Mouse (Mus musculus) urinary bladder, postnatal 36 days (tissue): Measurements from ENCODE around the gene Socs7.

Source experiments
- DNase-seq, 2 experiments: peaks; one replicate each; pipeline ENCODE4 v3.0.0; 2022; ENCODE audit warnings: low spot score in 2 of 2, mixed read lengths in 1 of 2

Gene Socs7

GRCm38 (mm10) chr11:97416637-97417035, 54.3 kb downstream of the Socs7 start:
- DNase-seq: no peak

GRCm38 (mm10) chr11:97418834-97419539, 56.6 kb downstream of the Socs7 start:
- no peak for DNase-seq

DNA sequence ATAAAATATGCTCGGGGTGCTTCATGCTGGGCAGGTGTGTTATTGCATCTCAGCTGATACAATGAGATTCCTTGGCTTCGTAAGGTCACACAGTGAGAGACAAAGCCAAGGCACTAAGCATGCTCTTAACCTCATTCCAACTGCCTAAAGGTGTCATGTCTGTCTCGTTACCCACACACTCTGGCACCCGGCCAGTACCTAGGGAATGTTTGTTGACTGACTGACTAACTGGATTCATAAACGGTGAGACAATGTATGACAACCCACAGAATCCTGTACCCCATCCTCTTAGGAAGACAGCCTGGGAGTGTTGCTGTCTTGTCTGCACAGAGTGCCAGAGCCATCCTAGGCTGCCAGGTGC, 57.2 kb downstream of the Socs7 start:
- no peak for DNase-seq

DNA sequence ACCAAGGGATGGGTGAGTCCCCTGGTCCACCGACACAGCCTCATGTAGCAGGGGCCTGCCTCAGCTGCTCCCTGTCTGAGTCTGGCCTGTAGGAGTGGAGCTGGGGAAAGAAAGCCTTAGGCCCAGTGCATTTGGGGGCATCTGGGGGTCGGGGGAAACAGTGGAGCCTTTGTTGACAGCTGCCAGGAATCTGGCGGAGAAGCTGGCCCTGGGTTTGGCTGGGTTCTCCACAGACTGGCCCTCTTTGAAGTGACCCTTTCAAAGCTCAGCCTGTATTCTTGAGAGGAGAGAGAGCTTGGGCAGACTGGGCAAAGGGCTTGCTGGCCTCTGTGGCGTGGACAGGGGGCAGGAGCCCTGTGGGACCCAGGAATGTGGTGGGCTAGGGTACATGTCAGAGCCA, 60.2 kb downstream of the Socs7 start:
- DNase-seq: no peak

DNA sequence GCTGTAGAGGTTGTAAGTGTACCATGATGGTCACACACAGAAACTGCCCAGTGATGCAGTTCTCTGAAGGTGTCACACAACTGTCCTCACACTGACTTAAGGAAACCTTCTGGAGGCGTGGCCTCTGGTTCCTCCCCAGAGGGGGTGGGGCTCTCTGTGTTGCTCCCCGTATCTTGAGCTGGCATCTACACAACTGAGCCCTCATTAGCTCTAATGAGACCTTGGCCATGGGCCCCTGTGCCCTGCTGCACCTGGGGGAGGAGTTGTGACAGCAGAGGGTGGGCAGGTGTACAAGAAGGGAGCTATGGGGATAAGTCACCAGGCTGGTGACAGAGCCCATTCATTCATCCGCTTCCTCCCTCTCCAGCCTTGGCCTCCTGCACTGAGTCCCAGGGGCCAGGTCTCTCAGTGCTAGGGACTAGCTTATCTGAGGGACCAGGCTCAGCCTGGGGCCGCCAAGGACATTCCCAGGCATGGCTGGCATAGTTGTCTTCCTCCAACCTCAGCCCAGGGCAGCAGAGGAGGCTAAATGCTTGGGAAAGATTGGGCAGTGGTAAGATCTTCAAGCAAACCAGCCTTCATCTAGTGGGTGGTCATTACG, 61.8 kb downstream of the Socs7 start:
- DNase-seq: no peak

DNA sequence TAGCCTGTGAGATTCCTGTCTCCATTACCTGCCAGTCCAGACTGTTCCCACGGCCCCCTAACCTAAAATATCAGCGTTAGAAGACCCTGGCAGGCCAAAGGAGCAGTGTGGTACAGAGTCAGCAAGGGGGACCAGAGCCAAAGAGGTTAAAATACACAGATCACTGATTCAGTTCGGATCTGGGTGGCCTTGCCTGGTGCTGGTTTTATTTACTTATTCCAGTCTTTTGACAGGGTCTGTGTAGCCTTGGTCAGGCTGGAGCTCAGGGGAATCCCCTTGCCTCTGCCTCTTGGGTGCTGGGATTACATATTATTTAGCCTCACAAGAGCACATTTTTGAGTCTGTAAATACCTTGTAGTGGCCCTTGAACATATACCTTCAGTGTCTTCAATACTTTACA, 62.5 kb downstream of the Socs7 start:
- no peak for DNase-seq

DNA sequence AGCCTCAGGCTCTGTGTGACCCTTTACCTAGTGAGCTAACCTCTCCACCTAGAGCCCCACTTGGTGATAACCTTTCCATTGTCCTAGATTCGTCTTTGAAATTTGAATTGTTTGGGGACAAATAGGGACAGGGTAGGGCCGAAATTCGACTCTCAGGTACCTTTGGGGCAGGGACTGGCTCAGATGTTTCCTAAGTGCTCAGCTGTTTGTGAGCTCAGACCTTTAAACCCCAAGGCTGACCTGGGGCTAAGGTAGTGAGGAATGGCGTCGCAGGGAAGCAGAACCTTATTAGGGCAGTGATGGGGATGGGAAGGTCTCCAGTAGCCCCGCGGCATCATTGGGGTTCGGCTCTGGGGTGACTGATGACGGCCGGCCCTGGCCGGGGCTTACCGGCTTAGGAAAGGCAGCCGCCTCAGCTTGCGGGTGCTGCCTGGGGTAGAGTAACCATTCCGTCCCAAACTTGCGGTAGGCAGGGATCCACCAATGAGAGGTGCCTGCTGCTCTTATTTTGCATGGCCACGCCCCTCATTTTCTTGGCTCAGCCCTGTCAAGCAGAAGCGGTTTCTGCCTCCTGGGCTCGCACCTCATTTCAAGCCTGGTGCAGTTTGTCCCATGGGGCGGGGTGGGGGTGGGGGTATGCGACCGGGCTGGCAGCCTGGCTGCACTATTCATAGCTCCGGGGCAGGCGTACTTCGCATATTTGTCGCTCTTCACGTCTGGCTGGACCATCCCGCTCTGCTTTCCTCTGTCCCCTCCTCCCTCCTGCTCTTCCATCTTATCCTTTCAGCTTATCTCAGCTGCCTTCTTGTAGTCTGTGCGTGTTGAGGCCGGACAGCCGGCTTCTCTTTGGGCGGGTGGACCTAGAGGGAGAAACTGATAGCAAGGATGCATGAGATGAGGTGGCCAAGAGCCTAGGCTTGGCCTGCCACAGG, 65.7 kb downstream of the Socs7 start:
- DNase-seq: peak in 1 of 2 experiments; percentile 78

DNA sequence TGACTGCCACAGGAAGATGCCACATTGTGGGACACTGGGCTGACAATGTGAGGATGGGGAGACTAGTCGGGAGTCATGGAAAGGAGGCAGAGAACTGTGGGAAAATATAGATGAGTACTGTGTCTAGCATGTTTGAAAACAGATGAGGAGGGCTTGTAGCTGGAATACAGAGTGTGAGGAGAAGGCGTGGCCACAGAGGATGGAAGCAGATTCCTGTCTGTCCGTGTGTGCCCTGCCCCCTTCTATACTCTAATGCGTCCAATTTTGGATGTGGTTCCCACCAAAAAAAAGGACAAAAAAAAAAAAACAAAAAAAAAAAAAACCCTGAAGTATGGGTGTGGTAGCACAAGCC, 66.4 kb downstream of the Socs7 start:
- no peak for DNase-seq

GRCm38 (mm10) chr11:97429615-97430014, 67.3 kb downstream of the Socs7 start:
- no peak for DNase-seq

DNA sequence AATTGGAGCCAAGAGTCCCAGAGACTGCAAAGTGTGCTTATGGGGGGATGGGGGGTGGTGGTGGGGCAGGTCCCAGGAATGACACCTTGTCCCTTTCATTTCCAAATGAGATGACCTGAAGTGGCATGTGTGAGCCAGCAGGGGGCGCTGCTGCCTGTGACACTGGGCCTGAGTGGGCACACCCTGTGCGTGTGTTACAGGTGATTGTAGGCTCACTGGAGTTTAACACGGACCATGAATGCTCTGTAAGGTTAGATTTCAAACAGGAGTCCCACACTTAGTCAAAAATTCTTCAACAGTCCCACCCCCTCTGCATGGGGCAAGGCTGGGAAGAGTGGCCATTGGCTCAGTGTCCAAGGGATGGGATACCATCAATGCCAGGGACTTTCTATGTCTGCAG, 69.7 kb downstream of the Socs7 start:
- peak; percentile 64 to 77 for DNase-seq

DNA sequence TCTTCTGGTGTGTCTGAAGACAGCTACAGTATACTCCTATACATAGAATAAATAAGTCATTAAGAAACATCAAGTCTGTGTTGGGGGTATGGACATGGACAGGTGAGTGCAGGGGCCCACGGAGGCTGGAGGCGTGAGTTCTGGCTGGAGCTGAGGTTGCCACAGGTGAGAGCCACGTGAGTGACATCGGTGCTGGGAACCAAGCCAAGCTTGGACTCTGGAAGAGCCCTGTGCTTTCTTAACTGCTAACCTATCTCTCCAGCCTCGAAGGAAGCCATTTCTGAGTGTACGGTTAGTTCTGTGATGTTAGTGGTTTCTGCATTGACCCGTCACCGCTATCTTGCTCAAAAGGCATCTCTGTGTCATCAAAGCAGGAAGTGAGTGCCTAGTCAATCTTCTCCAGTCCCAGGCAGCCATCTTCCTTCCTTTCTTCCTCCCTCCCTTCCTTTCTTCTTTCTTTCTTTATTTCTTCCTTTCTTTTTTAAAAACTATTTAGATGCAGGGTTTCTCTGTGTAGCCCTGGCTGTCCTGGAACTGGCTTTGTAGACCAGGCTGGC, 70.7 kb downstream of the Socs7 start:
- DNase-seq: no peak

DNA sequence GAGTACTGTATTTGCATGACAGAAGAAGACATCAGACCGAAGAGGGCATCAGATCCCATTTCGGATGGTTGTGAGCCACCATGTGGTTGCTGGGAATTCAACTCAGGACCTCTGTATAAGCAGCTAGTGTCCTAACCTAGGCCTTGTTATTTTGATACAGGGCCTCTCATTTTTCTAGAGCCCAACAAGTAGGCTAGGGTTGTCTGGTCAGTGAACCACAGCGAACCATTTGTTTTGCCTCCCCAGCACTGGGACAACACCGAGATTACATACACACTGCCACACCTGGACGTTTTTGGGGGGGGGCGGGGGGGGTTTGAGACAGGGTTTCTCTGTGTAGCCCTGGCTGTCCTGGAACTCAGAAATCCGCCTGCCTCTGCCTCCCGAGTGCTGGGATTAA, 71.8 kb downstream of the Socs7 start:
- DNase-seq: no peak

DNA sequence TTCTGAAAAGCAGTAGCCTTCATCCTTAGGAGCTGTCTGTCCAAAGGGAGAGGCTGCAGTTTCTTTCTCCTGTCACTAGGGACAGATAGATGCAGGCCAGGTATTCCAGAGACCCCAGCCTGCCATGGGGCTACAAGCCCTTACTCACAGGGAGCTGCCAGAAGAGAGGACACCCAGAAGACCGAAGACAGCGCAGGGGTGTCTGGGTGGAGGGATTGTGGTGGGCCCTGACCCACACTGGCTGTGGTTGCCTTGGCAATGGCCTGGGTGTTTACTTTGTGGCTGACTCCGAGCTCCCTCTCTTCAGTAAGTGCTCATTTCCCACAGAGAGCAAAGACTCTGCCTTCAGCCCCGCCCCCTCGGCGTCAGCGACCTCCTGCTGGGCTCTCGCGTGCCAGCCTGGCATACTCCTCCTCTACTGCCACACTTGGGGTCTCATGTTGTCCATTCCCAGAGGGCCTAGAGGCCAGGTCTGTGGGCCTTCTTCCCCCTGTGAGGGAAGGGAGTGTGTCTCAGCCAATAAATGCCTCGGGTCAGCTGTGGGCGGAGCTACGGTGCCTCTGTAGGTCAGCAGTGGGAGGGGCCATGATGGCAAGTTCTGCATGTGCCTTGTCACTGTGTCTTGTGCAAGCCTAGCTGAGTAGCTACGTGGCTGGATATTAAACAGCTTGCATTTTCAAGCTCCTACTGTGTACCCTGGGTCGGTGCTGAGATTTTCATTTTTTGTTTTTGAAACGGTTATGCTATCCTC, 72.5 kb downstream of the Socs7 start:
- peak; percentile 86 to 93 for DNase-seq

DNA sequence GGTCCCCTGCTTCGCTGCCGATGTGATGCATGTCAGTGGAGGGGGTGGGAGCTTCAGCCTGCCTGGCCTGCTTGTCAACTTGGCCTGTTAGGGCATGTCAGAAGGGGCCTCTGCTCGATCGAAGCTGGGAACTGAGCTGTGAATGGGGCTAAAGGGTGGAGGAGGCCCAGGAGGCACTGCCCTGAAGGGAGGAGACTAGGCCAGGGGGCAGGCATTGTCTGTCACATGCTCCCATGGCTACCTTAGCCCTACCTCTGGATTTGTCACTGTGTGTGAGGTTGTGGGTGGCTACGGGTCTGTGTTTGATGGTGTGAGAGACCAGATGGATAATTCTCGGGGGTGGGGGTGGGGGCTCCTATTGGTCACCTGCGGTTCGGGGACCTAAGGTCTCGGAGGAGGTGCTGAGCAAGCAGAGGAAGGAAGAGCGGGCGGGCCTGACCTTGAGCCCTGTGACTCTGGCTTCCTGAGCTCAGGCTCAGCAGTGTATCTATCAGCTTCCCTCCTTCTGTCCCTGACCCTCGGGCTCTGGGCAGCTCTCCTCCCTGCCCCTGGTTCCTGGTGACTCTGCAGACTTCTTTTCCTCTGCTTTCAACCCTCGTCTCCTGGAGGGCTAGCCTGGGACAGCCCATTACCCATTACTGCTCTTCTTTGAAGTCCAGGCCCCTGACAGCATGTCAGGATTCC, 73.6 kb downstream of the Socs7 start:
- peak; percentile 89 for DNase-seq

DNA sequence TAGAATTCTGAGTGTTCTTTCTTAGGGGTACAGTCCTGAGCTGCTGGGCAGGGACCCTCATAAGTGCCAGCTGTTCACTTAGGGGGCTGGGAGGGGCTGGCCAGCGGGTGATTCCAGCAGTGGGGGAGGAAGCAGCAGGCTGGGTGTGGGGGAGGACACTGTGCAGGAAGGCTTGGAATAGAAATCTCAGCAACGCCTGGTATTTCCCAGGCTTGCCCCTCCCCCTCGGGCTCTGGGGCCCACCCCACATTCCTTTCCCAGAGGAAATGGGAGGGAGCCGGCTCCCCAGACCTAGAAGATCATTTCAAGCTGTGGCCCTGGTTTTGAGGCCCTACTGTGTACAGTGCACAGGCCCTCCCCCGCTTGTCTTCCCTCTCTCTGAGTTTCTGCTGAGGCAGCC, 75.4 kb downstream of the Socs7 start:
- peak; percentile 58 to 78 for DNase-seq

DNA sequence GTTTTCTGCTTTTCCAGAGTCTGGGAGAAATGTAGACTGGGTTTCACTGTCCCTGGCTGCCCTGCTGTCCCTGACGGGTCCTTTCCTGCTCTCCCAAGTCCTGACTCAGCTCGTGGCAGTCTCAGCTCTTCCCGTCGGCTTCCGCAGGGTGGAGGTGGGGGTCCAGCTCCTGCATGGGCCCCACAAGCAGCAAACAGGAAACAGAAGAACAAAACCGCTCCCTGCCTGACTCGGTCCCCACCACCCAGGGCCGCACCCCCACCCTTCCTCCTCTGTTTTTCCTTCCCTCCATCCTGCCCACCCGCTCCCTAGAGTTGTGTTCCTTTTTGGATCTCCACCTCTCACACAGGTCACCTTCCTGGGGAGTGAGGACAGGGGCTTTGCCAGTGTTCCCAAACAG, 76.5 kb downstream of the Socs7 start:
- no peak for DNase-seq

DNA sequence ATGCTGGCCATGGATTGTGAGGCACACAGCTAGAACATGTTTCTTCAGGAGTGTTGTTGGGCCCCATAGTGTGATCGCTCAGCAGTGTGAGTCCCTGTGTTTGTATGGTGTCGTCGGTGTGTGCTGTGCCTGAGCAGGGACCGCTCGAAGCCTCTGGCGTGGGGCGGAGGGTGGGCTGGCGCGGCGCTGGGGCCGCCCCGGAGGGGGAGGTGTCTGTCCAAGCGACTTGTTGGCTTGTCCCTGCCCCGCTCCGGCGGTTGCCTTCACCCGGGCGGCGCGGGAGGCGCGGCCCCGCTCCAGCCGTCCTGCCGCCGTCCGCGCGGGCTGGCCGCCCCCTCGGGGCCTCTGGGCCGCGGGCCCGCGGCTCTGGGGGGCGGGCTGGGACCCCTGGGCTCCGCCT, 77.6 kb downstream of the Socs7 start:
- peak; percentile 78 to 88 for DNase-seq

DNA sequence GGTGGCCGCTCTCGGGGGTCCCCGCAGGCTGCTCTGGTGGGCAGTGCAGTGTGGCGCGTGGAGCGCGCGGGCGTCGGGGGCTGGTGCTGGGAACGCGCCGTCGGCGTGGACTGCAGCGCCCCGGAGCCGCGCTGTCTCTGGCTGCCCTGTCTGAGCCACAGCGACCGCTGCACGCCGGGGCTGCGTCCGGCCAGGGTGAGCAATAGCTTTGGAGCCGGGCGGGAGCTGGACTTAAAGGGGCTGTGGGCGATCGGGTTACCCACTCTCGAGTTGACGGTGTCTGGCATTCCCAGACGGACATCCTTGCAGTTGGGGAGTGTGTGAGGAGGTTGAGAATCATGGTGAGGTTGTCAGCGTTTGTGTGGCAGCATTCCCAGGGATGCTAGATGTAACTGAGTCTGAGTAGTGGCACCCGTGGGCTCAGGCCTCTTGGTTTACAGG, 78.1 kb downstream of the Socs7 start:
- no peak for DNase-seq

- peak; percentile 52 to 61 for DNase-seq
Measured at GRCm38 (mm10) chr11:97441036-97441657, 78.8 kb downstream of the Socs7 start.

- peak; percentile 37 to 59 for DNase-seq
Measured at GRCm38 (mm10) chr11:97441658-97442125, 79.3 kb downstream of the Socs7 start.
